Mouse (Mus musculus): ENCODE data around the gene Sytl1.

Sytl1 gene

GRCm38 (mm10) chr4:133244289-133244688 is 18.6 kb downstream of the Sytl1 start:
- DNase-seq, result no peak

- DNase-seq, result peak; percentile 65
Measured at GRCm38 (mm10) chr4:133243538-133243937, 19.4 kb downstream of the Sytl1 start.

DNA sequence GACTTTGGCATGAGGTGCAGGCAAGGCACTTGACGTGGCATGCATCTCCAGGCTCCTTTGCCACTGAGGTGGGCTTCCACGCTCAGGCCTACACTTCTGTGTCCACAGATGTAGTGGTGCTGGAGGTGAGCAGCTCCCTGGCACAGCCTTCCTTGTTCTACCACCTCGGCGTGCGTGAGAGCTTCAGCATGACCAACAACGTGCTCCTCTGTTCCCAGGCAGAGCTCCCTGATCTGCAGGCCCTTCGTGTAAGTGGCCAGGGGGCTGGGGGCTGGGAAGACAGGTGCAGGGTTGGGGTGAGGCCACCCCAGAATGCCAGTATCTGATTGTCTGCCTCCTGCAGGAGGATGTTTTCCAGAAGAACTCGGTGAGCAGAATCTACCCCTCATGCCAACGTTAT is 20.2 kb downstream of the Sytl1 start:
- DNase-seq, result no peak

DNA sequence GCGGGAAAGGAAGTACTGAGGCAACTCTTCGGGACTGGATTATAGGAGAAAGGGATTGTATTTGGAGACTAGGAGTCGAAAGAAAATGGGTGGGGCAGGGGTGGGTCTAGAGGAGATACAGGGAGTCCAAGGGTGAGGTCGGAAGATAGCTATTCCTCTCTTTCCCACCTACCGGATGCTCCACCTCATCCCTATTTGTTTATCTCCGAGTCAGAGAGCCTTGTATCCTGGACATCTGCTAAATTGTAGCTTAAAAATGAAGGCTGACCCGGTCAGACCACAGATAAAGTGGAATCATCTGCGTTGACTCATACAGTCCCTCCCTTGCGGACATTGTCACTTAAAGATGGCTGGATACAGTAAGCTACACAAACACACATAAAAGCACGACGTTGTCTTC is 21.0 kb downstream of the Sytl1 start:
- no peak for DNase-seq

DNA sequence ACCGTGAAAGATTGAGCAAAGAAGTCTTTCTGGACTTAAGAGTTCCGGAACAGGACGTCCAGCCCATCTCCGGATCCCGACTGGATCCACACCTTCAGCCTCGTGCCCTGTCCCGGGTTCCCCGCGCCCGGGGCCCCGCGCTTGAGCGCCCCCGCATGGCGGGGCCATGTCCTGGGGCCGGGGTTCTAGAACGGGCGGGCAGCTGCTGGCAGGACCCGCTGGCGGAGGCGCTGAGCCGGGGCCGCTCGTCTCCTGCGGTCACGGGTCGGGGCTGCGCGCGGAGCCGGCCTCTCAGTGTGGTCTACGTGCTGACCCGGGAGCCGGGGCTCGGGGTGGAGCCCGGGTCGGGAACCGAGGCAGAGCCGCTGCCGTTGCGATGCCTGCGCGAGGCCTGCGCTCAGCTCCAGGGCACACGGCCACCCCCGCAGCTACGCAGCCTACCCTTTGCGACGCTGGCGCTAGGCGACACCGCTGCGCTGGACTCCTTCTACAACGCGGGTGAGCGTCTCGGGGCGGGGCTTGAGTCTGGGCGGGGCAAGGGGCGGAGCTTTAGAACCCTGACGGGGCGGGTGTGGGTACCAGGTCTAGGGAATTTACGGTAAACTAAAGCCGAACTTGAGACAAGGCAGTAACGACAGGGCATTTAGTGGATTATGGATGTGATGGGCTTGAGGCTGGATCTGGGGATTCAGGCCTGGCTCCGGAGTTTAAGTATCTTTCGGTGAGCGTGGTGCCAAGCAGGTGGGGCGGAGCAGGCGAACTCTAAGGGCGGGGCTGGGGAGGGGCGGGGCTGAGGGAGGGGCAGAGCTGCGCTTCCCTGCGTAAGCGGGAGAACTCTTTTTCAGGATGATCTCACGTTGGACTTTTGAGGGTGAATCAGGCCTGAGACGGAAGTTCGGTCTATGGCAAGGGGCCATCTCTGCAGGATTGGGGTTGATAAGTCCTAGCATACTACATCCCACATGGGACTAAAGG is 21.7 kb downstream of the Sytl1 start:
- DNase-seq, result peak; percentile 95

DNA sequence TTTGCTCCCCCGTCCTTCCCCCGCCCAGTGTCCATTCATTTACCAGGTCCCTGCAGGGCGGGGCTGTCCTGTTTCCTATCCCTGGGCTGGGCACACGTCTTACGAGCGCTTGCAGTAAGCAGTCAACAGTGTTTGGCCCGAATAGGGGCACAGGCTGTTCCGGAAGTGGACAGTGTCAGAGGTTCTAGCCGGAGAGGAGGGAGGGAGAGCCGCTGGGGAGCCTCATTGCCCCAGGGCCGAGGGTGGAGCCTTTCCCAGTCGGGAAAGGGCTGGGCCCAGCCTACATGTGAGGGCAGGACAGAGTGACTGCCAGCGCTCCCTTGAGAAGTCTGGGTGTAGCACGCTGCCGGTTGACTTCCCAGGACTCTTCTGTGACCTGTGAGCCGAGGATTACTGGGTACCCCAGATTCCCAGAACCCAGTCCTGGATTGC is 22.4 kb downstream of the Sytl1 start, which contains the start of gene Map3k6:
Gene Map3k6 (plus strand): TSS at position 329 of the 432 bp plus-strand sequence.
- peak; percentile 77 for DNase-seq

DNA sequence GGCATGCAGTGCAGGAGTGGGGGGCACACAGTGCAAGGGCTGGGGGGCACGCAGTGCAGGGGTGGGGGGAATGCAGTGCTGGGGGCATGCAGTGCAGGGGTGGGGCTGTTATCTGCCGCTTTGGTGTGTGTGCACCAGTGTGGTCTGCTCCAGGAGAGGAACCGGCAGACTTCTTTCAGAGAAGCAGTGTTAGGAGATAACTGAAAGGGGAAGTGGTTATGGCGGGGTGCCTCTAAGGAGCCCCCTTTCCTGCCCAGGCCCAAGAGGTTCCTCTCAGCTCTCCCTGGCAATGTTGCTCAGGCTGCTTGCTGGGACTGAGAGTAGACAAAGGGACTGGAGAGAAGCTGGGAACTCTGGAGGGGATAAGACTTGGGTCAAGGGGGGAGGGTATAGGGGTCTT is 25.0 kb downstream of the Sytl1 start:
- DNase-seq, result no peak

DNA sequence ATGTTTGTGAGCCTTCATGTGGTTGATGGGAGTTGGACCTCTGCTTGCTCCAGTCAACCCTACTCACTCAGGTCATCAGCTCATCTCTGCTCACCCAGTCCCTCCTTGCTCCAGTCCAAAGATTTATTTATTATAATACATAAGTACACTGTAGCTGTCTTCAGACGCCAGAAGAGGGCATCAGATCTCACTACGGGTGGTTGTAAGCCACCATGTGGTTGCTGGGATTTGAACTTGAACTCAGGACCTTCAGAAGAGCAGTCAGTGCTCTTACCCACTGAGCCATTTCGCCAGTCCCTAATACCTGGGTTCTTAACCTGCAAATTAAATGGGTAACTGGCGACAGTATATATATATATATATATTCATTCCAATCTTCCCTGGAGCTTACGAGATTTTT is 27.5 kb downstream of the Sytl1 start:
- DNase-seq, result no peak

- DNase-seq, result no peak
Measured at GRCm38 (mm10) chr4:133234771-133235170, 28.1 kb downstream of the Sytl1 start.

GRCm38 (mm10) chr4:133233285-133233976 is 29.5 kb downstream of the Sytl1 start:
- peak; percentile 65 for DNase-seq

DNA sequence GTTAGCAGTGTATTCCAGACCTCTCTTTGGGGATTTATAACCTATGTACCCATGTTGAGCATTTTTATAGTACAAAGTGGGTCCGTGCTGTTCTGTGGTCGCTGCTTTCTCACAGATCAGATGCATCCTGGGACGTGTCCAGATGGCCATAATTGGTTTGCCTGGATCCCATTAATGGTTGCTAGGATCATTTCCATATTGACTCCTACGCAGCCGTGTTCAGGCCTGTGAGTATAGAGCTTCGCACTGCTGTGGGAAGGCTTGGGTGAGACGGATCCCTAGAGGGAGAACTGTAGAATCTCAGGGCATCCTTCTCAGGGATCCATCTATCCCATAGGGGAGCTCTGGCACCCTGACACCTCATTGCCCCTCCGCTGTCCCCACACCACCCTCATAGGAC is 33.3 kb downstream of the Sytl1 start:
- no peak for DNase-seq

DNA sequence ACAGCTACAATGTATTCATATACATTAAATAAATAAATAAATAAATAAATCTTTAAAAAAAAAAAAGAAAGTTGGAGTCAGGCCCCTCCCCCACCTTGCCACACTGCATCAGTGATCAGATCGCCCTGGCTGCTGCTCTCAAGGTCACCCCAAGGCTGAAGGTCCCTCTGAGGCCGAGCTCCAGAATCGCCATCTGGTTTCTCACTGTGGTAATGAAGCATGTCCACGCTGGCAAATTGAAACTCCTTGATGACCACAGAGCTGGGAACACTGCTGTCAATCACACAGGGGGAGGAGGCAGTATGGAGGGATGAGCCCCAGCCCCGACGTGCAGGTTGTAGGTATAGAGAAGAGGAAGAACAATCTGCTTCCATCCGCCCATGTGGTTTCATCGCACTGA is 35.3 kb downstream of the Sytl1 start:
- DNase-seq, result no peak

DNA sequence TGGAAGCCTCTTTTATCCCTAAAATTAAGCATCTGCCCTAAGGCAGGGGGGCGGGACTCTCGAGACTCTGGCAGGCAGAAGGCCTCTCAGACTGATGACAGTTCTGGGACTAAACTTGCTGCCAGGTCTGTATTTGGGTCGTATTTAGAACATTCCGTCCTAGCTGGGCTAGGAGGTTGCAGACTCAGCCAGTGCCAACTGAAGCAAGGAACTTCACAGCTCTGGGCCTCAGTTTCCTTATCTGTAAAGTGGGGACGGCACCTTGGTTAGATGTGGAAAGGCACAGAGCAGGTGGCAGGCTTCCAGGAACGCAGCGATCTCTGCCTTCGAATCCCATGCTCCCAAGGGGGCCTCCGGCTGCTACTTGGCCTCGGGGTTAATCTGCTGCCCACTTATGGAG is 36.8 kb downstream of the Sytl1 start:
- no peak for DNase-seq

GRCm38 (mm10) chr4:133223875-133224274 is 39.0 kb downstream of the Sytl1 start:
- no peak for DNase-seq

- DNase-seq, result no peak
Measured at GRCm38 (mm10) chr4:133221701-133222100, 41.2 kb downstream of the Sytl1 start.

DNA sequence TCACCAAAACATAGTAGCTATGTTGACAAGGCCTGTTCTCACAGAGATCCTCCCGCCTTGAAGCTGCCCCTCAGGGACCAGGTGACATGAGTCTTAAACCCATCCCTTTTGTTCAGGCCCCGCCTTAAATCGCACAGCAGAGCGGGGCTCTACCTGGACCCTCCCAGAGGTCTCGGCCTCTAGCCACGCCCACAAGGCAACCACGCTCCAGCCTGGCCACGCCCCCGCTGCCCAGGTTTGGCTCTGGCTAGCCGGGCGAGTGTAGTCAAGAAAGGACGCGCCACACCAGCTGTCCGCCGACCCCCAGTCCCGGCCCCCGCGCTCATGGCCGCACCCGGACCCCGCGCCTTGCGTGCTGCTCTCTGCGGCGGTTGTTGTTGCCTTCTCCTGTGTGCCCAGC is 42.3 kb downstream of the Sytl1 start:
- DNase-seq, result peak; percentile 79

DNA sequence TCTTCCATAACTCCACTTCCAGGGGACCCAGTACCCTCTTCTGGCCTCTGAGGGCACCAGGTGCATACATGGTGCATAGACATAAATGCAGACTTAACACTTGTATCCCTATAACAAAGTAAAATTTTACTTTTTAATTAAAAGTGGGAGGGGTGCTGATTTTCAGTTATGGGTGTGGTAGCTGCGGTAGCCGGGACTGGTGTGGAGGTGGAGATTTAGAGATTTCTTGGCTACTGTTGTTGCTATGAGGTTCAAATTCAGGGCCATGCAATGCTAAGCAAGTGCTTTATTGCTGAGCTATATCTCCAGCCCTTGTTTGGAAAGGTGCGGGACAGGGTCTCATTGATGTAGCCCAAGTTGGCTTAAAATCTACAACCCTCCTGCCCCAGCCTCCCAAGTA is 44.2 kb downstream of the Sytl1 start:
- DNase-seq, result no peak

DNA sequence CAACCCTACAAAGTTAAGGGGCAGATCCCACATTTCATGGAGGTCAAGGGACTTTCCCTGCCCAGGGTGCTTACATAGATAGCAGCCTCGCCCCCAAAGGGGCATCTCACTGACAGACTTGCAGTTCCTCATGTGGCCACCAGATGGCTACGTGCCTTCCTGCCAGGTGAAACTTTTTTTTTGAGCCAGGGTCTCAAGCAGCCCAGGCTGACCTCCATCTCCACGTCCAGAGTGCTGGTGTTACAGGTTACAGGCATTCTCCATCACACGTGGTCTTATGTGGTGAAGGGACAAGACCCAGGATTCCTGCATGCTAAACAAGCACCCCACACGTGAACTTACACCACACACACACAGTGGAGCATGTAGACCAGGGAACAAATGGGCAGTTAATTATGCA is 45.3 kb downstream of the Sytl1 start:
- peak; percentile 84 for DNase-seq

DNA sequence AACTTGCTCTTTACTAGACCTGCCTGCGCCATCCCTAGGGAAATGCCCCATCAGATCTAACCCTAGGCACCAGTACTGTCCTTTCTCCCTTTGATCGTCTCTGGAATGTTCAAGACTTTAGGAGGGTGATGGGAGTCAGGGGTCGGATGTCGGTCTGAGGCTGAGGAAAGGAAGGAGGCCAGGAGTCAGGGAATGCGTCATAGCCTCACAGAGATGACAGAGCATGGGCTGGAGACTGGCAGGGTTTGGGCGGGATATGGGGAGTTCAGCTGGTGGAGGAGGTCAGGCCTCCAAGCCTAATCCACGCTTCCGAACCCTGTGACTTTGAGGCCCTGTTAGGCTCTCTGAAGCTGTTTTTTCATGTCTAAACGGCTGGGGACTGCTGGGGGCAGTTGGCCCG is 49.3 kb downstream of the Sytl1 start:
- peak; percentile 8 for DNase-seq

DNA sequence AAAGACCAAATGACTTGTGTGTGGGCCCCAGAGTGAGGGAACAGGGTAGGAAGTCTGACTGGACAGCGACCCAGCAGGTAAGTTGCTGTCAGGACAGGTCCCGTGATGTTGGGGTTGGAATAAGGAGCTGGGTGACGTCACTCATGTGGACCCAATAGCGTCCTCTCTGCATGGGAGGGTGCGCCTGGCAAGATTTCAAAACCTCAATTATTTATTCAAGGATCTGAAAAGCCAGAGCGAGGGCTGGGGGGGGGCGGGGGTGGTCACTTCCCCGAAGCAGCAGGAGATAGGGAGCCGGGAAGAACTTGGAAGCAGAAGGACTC is 49.7 kb downstream of the Sytl1 start:
- peak; percentile 56 for DNase-seq

GRCm38 (mm10) chr4:133212562-133213267 is 50.2 kb downstream of the Sytl1 start:
- DNase-seq, result peak; percentile 89

- peak; percentile 31 for DNase-seq
Measured at GRCm38 (mm10) chr4:133211751-133212561, 51.0 kb downstream of the Sytl1 start, which contains the start of the genes Cd164l2 and Gpr3. Gene Cd164l2 (plus strand): TSS chr4:133212131. Gene Gpr3 (minus strand): TSS chr4:133212536.
